ENCODE assay signal across 9 mouse cellular contexts in genomic region chr4:48051086-48051673, GRCm38 (mm10). TPM values are rescaled to one million over a fixed set of nuclear protein-coding genes. Genes with fewer than 3 reads are reported as not detected.
A peak's percentile ranks its signal among the peaks of the same experiment; 100 is the strongest.
DNase-seq lines count a peak whose midpoint lies in the region; ATAC-seq and TF ChIP-seq lines count a peak whose summit lies in the region.
"Had no signal": no experiment of that assay in that cellular context is flagged by ENCODE, and none has a peak within 500 bp of the region (broad histone marks: within the 10 kb centered on the region; RNA-seq: fewer than 3 reads in every experiment).

No protein-coding gene starts in this region.

- H3K4me3 ChIP-seq in kidney, embryonic 14.5 days (ENCODE audit: low read length), result peak overlapping the region; percentile 37
- no peak overlapping the region for H3K4me3 ChIP-seq in kidney, adult 2 months (ENCODE audit: insufficient read depth, low read depth, low read length)
- H3K4me3 ChIP-seq in embryonic facial prominence, embryonic 13.5 days, result peak overlapping the region; percentile 40
- peak overlapping the region; percentile 29 for H3K4me3 ChIP-seq in hindbrain, embryonic 15.5 days
- H3K4me3 ChIP-seq in midbrain, embryonic 14.5 days (replicated peaks; ENCODE audit: low read depth, low read length), result peak overlapping the region; percentile 31

- DNase-seq in kidney, adult 2 months, result no peak
- DNase-seq in midbrain, embryonic 14.5 days, result no peak
- DNase-seq in frontal cortex, adult 2 months (ENCODE audit: extremely low spot score in 1 of 2, low spot score in 1 of 2), result no peak
- no peak for DNase-seq in adrenal gland, postnatal 14 days
- DNase-seq in spleen, adult 12 weeks (ENCODE audit: low spot score), result no peak

- peaks cover 16% of the 10 kb centered on the region; the same call in 1 of the 2 replicates for H3K4me1 ChIP-seq in kidney, embryonic 14.5 days (ENCODE audit: control insufficient read depth, insufficient read depth, low read length)
- H3K4me1 ChIP-seq in kidney, adult 2 months (ENCODE audit: control insufficient read depth, insufficient read depth, low read length), result no peaks in the 10 kb centered on the region
- peaks cover 35% of the 10 kb centered on the region for H3K4me1 ChIP-seq in embryonic facial prominence, embryonic 13.5 days
- peaks cover 36% of the 10 kb centered on the region for H3K4me1 ChIP-seq in hindbrain, embryonic 15.5 days (replicated peaks)
- peaks cover 31% of the 10 kb centered on the region for H3K4me1 ChIP-seq in midbrain, embryonic 14.5 days (ENCODE audit: control insufficient read depth, insufficient read depth, low read length)

- no peaks in the 10 kb centered on the region for H3K9me3 ChIP-seq in kidney, embryonic 14.5 days (ENCODE audit: control insufficient read depth, low read length)
- H3K9me3 ChIP-seq in embryonic facial prominence, embryonic 13.5 days, result no peaks in the 10 kb centered on the region
- no peaks in the 10 kb centered on the region for H3K9me3 ChIP-seq in hindbrain, embryonic 15.5 days
- H3K9me3 ChIP-seq in midbrain, embryonic 14.5 days (ENCODE audit: control insufficient read depth, low read length), result no peaks in the 10 kb centered on the region

- 0 out of 2 replicates have a peak, but pooled peaks have one; percentile 5 for ATAC-seq in kidney, embryonic 14.5 days (ENCODE audit: low FRiP score, low TSS enrichment)
- ATAC-seq in embryonic facial prominence, embryonic 13.5 days (ENCODE audit: insufficient number of reproducible peaks, insufficient read depth, low FRiP score, low TSS enrichment, low read depth), result no peak
- no peak for ATAC-seq in hindbrain, embryonic 15.5 days (ENCODE audit: low FRiP score, low read depth)
- no peak for ATAC-seq in midbrain, embryonic 14.5 days (ENCODE audit: low FRiP score, low TSS enrichment)

- WGBS in kidney, embryonic 14.5 days, result 11% methylated on average over 16 of the region's 19 CpGs
- WGBS in kidney, adult 2 months, result 30% methylated on average over 19 of the region's 19 CpGs
- 15% methylated on average over 19 of the region's 19 CpGs for WGBS in embryonic facial prominence, embryonic 13.5 days
- 24% methylated on average over 19 of the region's 19 CpGs for WGBS in hindbrain, embryonic 15.5 days
- WGBS in midbrain, embryonic 14.5 days, result 24% methylated on average over 19 of the region's 19 CpGs

- TF ChIP-seq POLR2A in kidney, adult 2 months (IDR thresholded peaks at IDR 0.05; ENCODE audit: low read depth, low read length), result no peak

- no peak for TF ChIP-seq CTCF in kidney, adult 2 months (conservative IDR thresholded peaks at IDR 0.05; ENCODE audit: insufficient read depth, insufficient read length, low read depth, low read length)

- H3K4me2 ChIP-seq in kidney, embryonic 14.5 days (replicated peaks; ENCODE audit: low read depth, low read length), result peak overlapping the region; percentile 66
- H3K4me2 ChIP-seq in embryonic facial prominence, embryonic 13.5 days, result peak overlapping the region; percentile 67
- peak overlapping the region; percentile 53 for H3K4me2 ChIP-seq in hindbrain, embryonic 15.5 days
- H3K4me2 ChIP-seq in midbrain, embryonic 14.5 days (ENCODE audit: low read length), result peak overlapping the region; percentile 58

- no peak overlapping the region for H3K27ac ChIP-seq in kidney, embryonic 14.5 days (ENCODE audit: low read depth, low read length)
- H3K27ac ChIP-seq in kidney, adult 2 months (ENCODE audit: insufficient read depth, low read depth, low read length), result no peak overlapping the region
- no peak overlapping the region for H3K27ac ChIP-seq in embryonic facial prominence, embryonic 13.5 days
- no peak overlapping the region for H3K27ac ChIP-seq in hindbrain, embryonic 15.5 days (replicated peaks)
- no peak overlapping the region for H3K27ac ChIP-seq in midbrain, embryonic 14.5 days (replicated peaks; ENCODE audit: low read depth, low read length)

- H3K36me3 ChIP-seq in kidney, embryonic 14.5 days (ENCODE audit: control insufficient read depth, insufficient read depth, low read length), result no peaks in the 10 kb centered on the region
- no peaks in the 10 kb centered on the region for H3K36me3 ChIP-seq in kidney, adult 2 months (ENCODE audit: control insufficient read depth, insufficient read depth, low read length)
- H3K36me3 ChIP-seq in embryonic facial prominence, embryonic 13.5 days, result no peaks in the 10 kb centered on the region; the same call in 1 of the 2 replicates
- no peaks in the 10 kb centered on the region for H3K36me3 ChIP-seq in hindbrain, embryonic 15.5 days
- no peaks in the 10 kb centered on the region for H3K36me3 ChIP-seq in midbrain, embryonic 14.5 days (ENCODE audit: control insufficient read depth, insufficient read depth, low read length)

- H3K9ac ChIP-seq in kidney, embryonic 14.5 days (ENCODE audit: low read depth, low read length), result no peak overlapping the region; the same call in 1 of the 2 replicates
- H3K9ac ChIP-seq in embryonic facial prominence, embryonic 13.5 days, result no peak overlapping the region
- no peak overlapping the region for H3K9ac ChIP-seq in hindbrain, embryonic 15.5 days
- H3K9ac ChIP-seq in midbrain, embryonic 14.5 days (replicated peaks; ENCODE audit: low read length), result peak overlapping the region; percentile 44; the same call in 1 of the 2 replicates

- H3K27me3 ChIP-seq in kidney, embryonic 14.5 days (ENCODE audit: control insufficient read depth, insufficient read depth, low read length), result peaks cover 81% of the 10 kb centered on the region
- H3K27me3 ChIP-seq in kidney, adult 2 months (replicated peaks; ENCODE audit: control insufficient read depth, insufficient read depth, low read length), result peaks cover 1% of the 10 kb centered on the region
- H3K27me3 ChIP-seq in embryonic facial prominence, embryonic 13.5 days, result peaks cover 86% of the 10 kb centered on the region
- H3K27me3 ChIP-seq in hindbrain, embryonic 15.5 days, result peaks cover 51% of the 10 kb centered on the region
- H3K27me3 ChIP-seq in midbrain, embryonic 14.5 days (ENCODE audit: control insufficient read depth, insufficient read depth, low read length), result peaks cover 65% of the 10 kb centered on the region

RNA-seq across cellular contexts. Expression of gene Nr4a3, which starts 6.2 kb away (rescaled TPM):
- 0.04 and 0.08 TPM in 2 replicates for polyA plus RNA-seq in kidney, embryonic 14.5 days (2014; fragmentation: Nextera tagmentation; extraction: Ambion mirVana)
- 0.30 and 0.72 TPM in 2 replicates for polyA plus RNA-seq in kidney, adult 2 months (2012; rRNA removed)
- 1.0 TPM in 2 replicates for polyA plus RNA-seq in embryonic facial prominence, embryonic 13.5 days (2015; fragmentation: Nextera tagmentation; extraction: Ambion mirVana)
- 2.2 and 2.3 TPM in 2 replicates for polyA plus RNA-seq in hindbrain, embryonic 15.5 days (2015; fragmentation: Nextera tagmentation; extraction: Ambion mirVana)
- 1.1 and 1.4 TPM in 2 replicates for polyA plus RNA-seq in midbrain, embryonic 14.5 days (2014; fragmentation: Nextera tagmentation; extraction: Ambion mirVana)
- polyA plus RNA-seq in frontal cortex, adult 2 months (2012; rRNA removed), result 6.5 and 10.0 TPM in 2 replicates
- total RNA-seq in adrenal gland, postnatal 14 days (2021), result 49.0 and 108 TPM in 2 replicates
- total RNA-seq: MEL had no signal
